Mouse (Mus musculus) heart, adult 2 months (tissue): Measurements from ENCODE around the gene Aif1l.
A peak's percentile ranks its signal among the peaks of the same experiment; 100 is the strongest.

Experiments
- CTCF ChIP-seq: fragments of 200-600 bp; IDR thresholded peaks from 2 replicates; pipeline ENCODE4 v1.8.1; 2022; ENCODE audit warnings: antibody characterized with exemption, mild to moderate bottlenecking, moderate library complexity
- EP300 ChIP-seq: fragments of 200-500 bp; IDR thresholded peaks from 2 replicates; pipeline ENCODE4 v1.6.1; 2011; ENCODE audit warnings: low read depth, low read length, control low read depth; ENCODE audit not compliant: insufficient read depth

- peak; percentile 59 for TF ChIP-seq CTCF
- TF ChIP-seq EP300 = no peak
Observed at GRCm38 (mm10) chr2:31965110-31965509, 15.2 kb downstream of the Aif1l start.
